Mouse (Mus musculus): ENCODE measurements around the gene Slc22a15. TPM values are rescaled to one million over a fixed set of nuclear protein-coding genes. Genes with fewer than 3 reads are reported as not detected.
"Not testable (repeated sequence)": the region's sequence is repeated elsewhere in the genome, so short reads cannot be mapped to it uniquely, and the experiment has no call there.

Gene Slc22a15
- total RNA-seq, 1 experiment from 2014 or later, result 7.7 TPM

- ATAC-seq (replicated peaks; ENCODE audit: low read depth, poor library complexity, severe bottlenecking), result no peak
These were observed 99.9 kb downstream of the Slc22a15 start for GRCm38 (mm10) chr3:101824338-101824737.

DNA sequence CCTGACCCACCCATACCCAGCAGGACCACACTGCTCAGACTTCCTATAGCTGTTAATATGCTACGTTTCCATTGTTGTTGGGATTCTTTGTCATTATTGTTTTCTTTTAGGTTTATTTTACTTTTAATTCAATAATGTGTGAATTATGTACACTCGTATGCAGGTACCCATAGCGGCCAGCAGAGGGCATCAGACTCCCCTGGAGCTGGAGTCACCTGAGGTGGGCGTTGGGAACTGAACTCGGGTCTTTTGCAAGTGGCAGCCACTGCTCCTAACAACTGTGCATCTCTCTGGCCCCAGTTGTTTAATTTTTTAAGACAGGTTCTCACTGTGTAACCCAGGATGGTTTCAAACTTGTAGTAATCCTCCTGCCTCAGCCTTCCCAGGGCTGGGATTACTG is 102.2 kb downstream of the Slc22a15 start:
- no peak for ATAC-seq (replicated peaks; ENCODE audit: low read depth, poor library complexity, severe bottlenecking)

GRCm38 (mm10) chr3:101820708-101821107 is 103.5 kb downstream of the Slc22a15 start:
- ATAC-seq (replicated peaks; ENCODE audit: low read depth, poor library complexity, severe bottlenecking), result not testable (repeated sequence)

- no peak for ATAC-seq (replicated peaks; ENCODE audit: low read depth, poor library complexity, severe bottlenecking)
These were observed 108.2 kb downstream of the Slc22a15 start for GRCm38 (mm10) chr3:101816006-101816405.

DNA sequence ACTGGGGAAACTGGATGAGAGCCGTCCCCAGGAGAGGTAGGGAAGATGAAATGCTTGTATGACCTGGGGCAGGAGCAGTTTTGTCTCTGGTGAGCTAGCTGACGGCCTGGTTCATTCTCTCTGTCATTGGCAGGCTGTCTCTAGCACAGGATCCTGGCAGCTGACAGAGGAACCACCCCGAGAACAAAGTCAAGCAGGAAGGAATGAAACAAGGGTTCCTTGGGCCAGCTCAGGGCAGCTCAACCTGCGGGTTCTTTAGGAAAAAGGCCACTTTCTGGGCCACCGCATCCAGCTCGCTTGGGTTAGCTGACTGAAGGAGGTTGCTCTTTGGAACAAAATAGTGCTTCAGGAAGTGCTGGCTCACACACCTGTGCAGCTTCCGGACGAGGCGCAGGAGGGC is 109.5 kb downstream of the Slc22a15 start:
- ATAC-seq (replicated peaks; ENCODE audit: low read depth, poor library complexity, severe bottlenecking), result no peak

DNA sequence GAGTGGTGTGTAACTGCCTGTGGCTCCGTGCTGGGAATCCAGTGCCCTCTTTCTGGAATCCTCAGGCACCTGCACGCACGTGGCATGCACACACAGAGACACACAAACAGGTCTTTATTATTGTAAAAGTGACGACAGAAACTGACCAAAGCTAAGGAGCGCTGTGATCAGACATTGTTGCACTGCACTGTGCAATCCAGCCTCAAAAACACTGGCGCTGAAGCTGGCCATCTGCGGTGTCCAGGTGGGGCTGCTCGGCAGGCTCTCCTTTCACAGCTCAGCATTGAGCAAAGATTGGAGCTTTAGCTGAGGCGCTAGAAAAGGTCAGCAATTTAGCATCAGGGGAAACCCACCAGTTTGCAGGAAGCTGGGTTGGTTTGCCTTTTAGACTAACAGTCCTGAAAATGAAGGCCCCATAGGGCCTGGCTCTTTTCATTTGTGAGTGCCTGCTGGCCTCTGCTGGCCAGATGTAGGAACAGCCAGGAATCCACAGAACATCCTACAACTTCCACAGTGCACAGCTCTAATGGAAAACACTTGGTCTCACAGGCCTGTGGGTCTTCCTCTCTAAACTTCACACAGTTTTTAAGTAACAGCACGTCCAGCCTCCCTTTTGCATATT is 111.8 kb downstream of the Slc22a15 start:
- ATAC-seq (replicated peaks; ENCODE audit: low read depth, poor library complexity, severe bottlenecking), result peak; percentile 92

DNA sequence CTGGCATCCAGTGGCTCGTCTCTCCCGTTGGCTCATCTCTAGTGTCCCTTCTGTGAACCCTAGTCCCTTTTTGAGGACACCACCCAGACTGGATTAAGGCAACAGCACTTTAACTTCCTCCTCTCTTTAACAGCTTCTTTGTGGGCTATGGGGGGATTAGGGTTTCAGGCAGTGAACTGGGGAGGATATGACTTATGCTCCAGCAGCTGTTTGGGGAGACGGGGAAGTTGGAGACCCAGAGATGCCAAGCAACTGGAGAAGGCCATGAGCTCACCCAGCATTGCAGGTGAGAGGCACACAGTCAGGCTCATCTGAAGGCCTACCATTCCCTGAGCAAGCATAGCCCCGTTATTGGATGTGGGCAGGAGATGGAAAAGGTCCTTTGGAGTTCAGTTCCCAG is 112.3 kb downstream of the Slc22a15 start:
- peak; percentile 27; the same call in 1 of the 2 replicates for ATAC-seq (replicated peaks; ENCODE audit: low read depth, poor library complexity, severe bottlenecking)

DNA sequence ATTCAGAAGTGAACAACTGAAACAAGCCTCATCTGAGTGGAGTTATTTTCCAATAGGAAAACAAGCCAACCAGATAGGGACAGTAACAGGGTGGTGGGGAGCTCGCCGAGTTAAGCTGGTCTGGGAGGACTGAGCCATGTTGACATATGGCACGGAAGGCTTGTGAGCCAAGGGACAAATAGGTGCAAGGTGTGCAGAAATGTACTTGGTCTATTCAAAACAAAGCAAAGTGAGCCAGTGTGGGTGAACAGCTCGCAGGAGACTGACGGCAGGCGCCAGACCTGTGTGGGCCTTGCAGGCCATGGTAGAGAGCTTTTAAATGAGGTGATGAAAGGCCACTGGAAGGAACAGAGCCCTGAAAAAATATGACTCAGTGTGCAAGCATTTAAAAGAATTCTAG is 116.6 kb downstream of the Slc22a15 start:
- ATAC-seq (replicated peaks; ENCODE audit: low read depth, poor library complexity, severe bottlenecking), result no peak

- no peak for ATAC-seq (replicated peaks; ENCODE audit: low read depth, poor library complexity, severe bottlenecking)
These were observed 117.3 kb downstream of the Slc22a15 start for GRCm38 (mm10) chr3:101806941-101807340.

GRCm38 (mm10) chr3:101806149-101806548 is 118.1 kb downstream of the Slc22a15 start:
- ATAC-seq (replicated peaks; ENCODE audit: low read depth, poor library complexity, severe bottlenecking), result peak; percentile 96

Other genes starting within 250 kb of the Slc22a15 start
- not detected in 2 replicates for gene Mab21l3, start 75.5 kb downstream of the Slc22a15 start, total RNA-seq (2017)
- gene Nhlh2, start 85.6 kb upstream of the Slc22a15 start, total RNA-seq (2017), result not detected in 2 replicates
- not detected in 2 replicates for gene Casq2, start 162.0 kb upstream of the Slc22a15 start, total RNA-seq (2017)